Mouse (Mus musculus): Measurements from ENCODE around the gene Polg. TPM values are rescaled to one million over a fixed set of nuclear protein-coding genes. Genes with fewer than 3 reads are reported as not detected.
A peak's percentile ranks its signal among the peaks of the same experiment; 100 is the strongest.

Gene Polg
- total RNA-seq, 2 experiments from 2014 or later = 14.7 to 50.2 TPM

DNA sequence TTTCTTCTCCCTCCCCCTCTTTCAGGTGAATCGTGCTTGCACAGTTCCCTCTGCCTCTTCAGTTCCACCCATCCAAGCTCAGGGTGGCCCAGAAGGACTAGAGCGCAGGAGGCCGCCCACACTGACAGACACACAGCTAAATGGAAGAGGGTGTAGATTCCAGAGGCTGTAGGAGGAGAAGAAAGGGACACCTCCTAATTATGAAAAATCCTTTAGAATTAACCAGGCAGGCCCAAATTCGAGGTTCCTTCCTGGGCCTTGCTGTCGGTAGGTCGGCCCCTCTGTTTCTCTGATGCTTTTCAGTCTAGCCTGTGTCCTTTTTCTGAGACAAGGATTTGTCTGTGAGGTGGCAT lies 36.9 kb upstream of the Polg start:
- ATAC-seq (replicated peaks; ENCODE audit: low FRiP score, poor library complexity, severe bottlenecking) = no peak

DNA sequence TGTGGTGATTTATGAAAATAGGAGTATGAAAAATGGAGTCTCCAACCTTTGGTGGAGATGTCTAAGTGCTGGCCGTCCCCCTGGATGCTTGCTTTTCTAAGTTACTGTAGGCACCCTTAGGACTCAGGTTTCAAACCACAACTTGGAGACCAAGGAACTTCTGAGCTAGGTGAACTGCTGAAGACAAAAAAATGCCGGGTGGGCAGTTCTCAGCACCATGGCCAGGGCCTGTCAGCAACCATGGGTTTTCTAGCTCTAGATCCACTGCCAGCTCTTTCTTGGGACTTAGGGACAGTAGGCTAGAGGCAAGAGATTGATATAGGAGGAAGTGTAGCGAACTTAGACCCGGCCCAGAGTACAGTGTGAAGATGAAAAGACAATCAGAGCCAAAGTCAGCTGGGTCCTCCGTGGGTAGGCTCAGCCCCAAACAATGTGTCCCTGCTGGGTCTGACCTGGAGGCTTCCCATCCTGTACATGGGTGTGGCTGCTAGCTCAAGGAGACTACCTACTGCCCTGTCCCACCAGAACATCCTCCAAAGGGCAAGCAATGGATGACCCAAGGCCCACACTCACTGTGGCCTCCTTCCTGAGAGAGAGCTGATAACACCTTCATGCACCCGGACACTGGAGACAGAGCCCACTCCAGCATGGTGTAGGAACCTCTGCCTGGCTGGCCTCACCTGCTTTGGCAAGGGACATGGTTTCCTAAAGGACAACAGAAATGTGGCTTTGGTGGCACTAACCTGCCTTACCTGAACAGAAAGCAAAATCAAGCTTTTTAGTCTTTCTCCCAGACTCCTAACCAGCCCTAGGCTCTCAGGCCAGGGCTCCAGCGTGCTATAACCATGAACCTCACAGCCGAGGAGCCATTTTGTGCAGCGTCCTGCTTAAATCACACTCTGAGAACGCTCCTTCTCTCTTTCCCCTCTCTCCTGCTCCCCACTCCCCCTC lies 36.3 kb upstream of the Polg start:
- ATAC-seq (replicated peaks; ENCODE audit: low FRiP score, poor library complexity, severe bottlenecking) = no peak

DNA sequence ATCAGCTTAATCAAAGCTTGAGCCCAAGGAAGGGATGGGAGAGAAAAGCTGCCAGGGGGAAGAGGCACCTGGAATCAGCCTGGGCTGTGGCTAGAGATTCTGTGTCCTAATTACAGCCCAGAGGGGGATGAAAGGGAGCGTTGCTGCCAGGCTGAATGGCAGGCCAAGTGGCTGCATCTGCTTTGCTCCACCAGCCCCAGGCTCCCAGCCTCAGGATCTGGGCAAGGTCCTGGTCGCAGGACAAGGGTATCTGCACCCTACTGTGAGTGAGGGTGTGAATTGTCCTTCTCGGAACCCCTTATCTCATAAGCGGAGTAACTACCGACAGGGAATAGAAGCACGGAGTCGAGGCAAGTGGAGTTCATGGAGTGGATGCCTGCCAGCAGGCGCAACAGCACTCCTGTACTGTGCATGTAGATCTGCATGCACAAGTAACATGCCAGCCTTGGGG lies 35.4 kb upstream of the Polg start:
- no peak for ATAC-seq (replicated peaks; ENCODE audit: low FRiP score, poor library complexity, severe bottlenecking)

DNA sequence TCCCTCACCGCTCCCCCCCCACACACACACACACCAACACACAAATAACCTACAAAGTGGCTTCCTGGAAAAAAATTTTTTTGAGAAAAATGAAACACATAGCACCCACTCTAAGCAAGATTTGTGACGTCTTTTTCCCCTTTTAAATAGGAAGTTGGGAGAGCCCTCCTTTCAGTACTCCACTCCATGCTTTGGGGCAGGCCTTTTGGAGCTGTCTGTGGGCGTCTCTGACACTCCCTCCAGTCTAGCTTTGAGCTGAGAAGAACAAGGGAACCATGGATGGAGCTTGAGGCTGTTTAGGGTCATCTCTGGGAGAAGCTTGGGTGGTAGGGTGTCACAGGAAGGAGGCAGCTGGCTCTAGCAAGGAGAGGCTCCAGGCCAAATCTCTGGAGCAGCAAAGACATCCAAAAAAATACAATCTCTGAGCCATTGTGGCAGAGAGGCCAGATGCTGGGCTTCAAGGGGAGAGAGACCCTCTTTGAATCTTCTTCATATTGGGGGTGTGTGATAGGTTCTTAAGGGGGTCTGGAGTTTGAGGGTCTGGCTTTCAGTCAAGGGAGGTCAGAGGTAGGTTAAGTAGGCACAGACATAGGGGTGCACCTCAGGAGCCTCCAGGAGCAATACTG lies 34.6 kb upstream of the Polg start:
- ATAC-seq (replicated peaks; ENCODE audit: low FRiP score, poor library complexity, severe bottlenecking) = no peak

- no peak for ATAC-seq (replicated peaks; ENCODE audit: low FRiP score, poor library complexity, severe bottlenecking)
These were observed 33.7 kb upstream of the Polg start for GRCm38 (mm10) chr7:79499596-79500570.

GRCm38 (mm10) chr7:79498965-79499595 lies 32.9 kb upstream of the Polg start:
- ATAC-seq (replicated peaks; ENCODE audit: low FRiP score, poor library complexity, severe bottlenecking) = no peak

- no peak for ATAC-seq (replicated peaks; ENCODE audit: low FRiP score, poor library complexity, severe bottlenecking)
These were observed 32.2 kb upstream of the Polg start for GRCm38 (mm10) chr7:79498356-79498755.

GRCm38 (mm10) chr7:79497701-79498115 lies 31.5 kb upstream of the Polg start:
- ATAC-seq (replicated peaks; ENCODE audit: low FRiP score, poor library complexity, severe bottlenecking) = no peak

GRCm38 (mm10) chr7:79496816-79497328 lies 30.7 kb upstream of the Polg start:
- no peak for ATAC-seq (replicated peaks; ENCODE audit: low FRiP score, poor library complexity, severe bottlenecking)

- peak; percentile 87 for ATAC-seq (replicated peaks; ENCODE audit: low FRiP score, poor library complexity, severe bottlenecking)
These were observed 30.0 kb upstream of the Polg start for GRCm38 (mm10) chr7:79495988-79496815.

- ATAC-seq (replicated peaks; ENCODE audit: low FRiP score, poor library complexity, severe bottlenecking) = no peak
These were observed 27.8 kb upstream of the Polg start for GRCm38 (mm10) chr7:79493915-79494314.

GRCm38 (mm10) chr7:79486528-79486927 lies 20.4 kb upstream of the Polg start:
- ATAC-seq (replicated peaks; ENCODE audit: low FRiP score, poor library complexity, severe bottlenecking) = no peak

- ATAC-seq (replicated peaks; ENCODE audit: low FRiP score, poor library complexity, severe bottlenecking) = no peak
These were observed 8.8 kb upstream of the Polg start for GRCm38 (mm10) chr7:79474831-79475399.

- ATAC-seq (replicated peaks; ENCODE audit: low FRiP score, poor library complexity, severe bottlenecking) = no peak
These were observed 7.5 kb upstream of the Polg start for GRCm38 (mm10) chr7:79473496-79474194.

- ATAC-seq (replicated peaks; ENCODE audit: low FRiP score, poor library complexity, severe bottlenecking) = no peak
These were observed 6.6 kb upstream of the Polg start for GRCm38 (mm10) chr7:79472792-79473191.

GRCm38 (mm10) chr7:79471436-79471835 lies 5.3 kb upstream of the Polg start:
- no peak for ATAC-seq (replicated peaks; ENCODE audit: low FRiP score, poor library complexity, severe bottlenecking)

- ATAC-seq (replicated peaks; ENCODE audit: low FRiP score, poor library complexity, severe bottlenecking) = no peak
These were observed 4.6 kb upstream of the Polg start for GRCm38 (mm10) chr7:79470718-79471117.

- no peak for ATAC-seq (replicated peaks; ENCODE audit: low FRiP score, poor library complexity, severe bottlenecking)
These were observed 3.6 kb upstream of the Polg start for GRCm38 (mm10) chr7:79469766-79470165.

All from erythroid progenitor cell, adult 5-6 weeks (primary cell).